9 mouse cellular contexts compared by ENCODE assay signal in genomic region chr15:101479666-101480060, GRCm38 (mm10). TPM values are rescaled to one million over a fixed set of nuclear protein-coding genes. Genes with fewer than 3 reads are reported as not detected.
DNase-seq lines count a peak whose midpoint lies in the region; ATAC-seq and TF ChIP-seq lines count a peak whose summit lies in the region.
"Had no signal": no experiment of that assay in that cellular context is flagged by ENCODE, and none has a peak within 500 bp of the region (broad histone marks: within the 10 kb centered on the region; RNA-seq: fewer than 3 reads in every experiment).

No protein-coding gene starts in this region.

- WGBS in heart, embryonic 14.5 days, result 34% methylated on average over 11 of the region's 11 CpGs
- 32% methylated on average over 11 of the region's 11 CpGs for WGBS in hindbrain, embryonic 14.5 days
- WGBS in midbrain, embryonic 15.5 days, result 28% methylated on average over 11 of the region's 11 CpGs
- WGBS in cerebellum, adult 2 months, result 26% methylated on average over 11 of the region's 11 CpGs

- no peak for ATAC-seq in heart, embryonic 14.5 days (ENCODE audit: insufficient number of reproducible peaks, insufficient read depth, low FRiP score, low read depth)
- ATAC-seq in hindbrain, embryonic 14.5 days (ENCODE audit: low FRiP score), result no peak
- peak; percentile 56; the same call in 1 of the 2 replicates for ATAC-seq in midbrain, embryonic 15.5 days (replicated peaks)
- ATAC-seq in erythroblast, adult 5-6 weeks (replicated peaks; ENCODE audit: low FRiP score, poor library complexity, severe bottlenecking), result no peak

- peak overlapping the region in 1 of 2 experiments; percentile 26; a peak in 2 of 4 replicates for H3K4me3 ChIP-seq in heart, embryonic 14.5 days (ENCODE audit: control insufficient read depth in 1 of 2, insufficient read depth in 1 of 2, low read depth in 1 of 2, low read length in 2 of 2)
- H3K4me3 ChIP-seq in hindbrain, embryonic 14.5 days (replicated peaks; ENCODE audit: low read length), result peak overlapping the region; percentile 21
- peak overlapping the region; percentile 28 for H3K4me3 ChIP-seq in midbrain, embryonic 15.5 days
- H3K4me3 ChIP-seq in cerebellum, adult 2 months (replicated peaks; ENCODE audit: insufficient read depth, low read depth, low read length), result no peak overlapping the region

- no peak overlapping the region for H3K9ac ChIP-seq in heart, embryonic 14.5 days (ENCODE audit: low read length)
- no peak overlapping the region for H3K9ac ChIP-seq in hindbrain, embryonic 14.5 days
- no peak overlapping the region for H3K9ac ChIP-seq in midbrain, embryonic 15.5 days

- no peak for DNase-seq in heart, adult 18-20 months
- peak; percentile 50 for DNase-seq in embryo, embryonic 11 days
- DNase-seq in hindbrain, embryonic 14.5 days (ENCODE audit: low spot score), result peak; percentile 42
- no peak for DNase-seq in frontal cortex, postnatal 10 days (ENCODE audit: low spot score in 2 of 2)
- no peak for DNase-seq in cerebellum, adult 2 months

- no peak for TF ChIP-seq POLR2A in cerebellum, adult 2 months (IDR thresholded peaks at IDR 0.05; ENCODE audit: borderline replicate concordance, insufficient read depth, low read length)

- peak overlapping the region; percentile 62 for H3K4me2 ChIP-seq in heart, embryonic 14.5 days (ENCODE audit: low read length)
- H3K4me2 ChIP-seq in hindbrain, embryonic 14.5 days (replicated peaks), result peak overlapping the region; percentile 52
- peak overlapping the region; percentile 67 for H3K4me2 ChIP-seq in midbrain, embryonic 15.5 days

- H3K27me3 ChIP-seq in heart, embryonic 14.5 days (ENCODE audit: control insufficient read depth, insufficient read depth, low read length), result peaks cover 26% of the 10 kb centered on the region
- no peaks in the 10 kb centered on the region for H3K27me3 ChIP-seq in hindbrain, embryonic 14.5 days (ENCODE audit: control insufficient read depth, insufficient read depth, low read length)
- H3K27me3 ChIP-seq in midbrain, embryonic 15.5 days (replicated peaks), result no peaks in the 10 kb centered on the region
- H3K27me3 ChIP-seq in cerebellum, adult 2 months (ENCODE audit: control insufficient read depth, insufficient read depth, low read length), result no peaks in the 10 kb centered on the region

- no peaks in the 10 kb centered on the region for H3K9me3 ChIP-seq in heart, embryonic 14.5 days (ENCODE audit: control insufficient read depth, low read length)
- no peaks in the 10 kb centered on the region for H3K9me3 ChIP-seq in hindbrain, embryonic 14.5 days (ENCODE audit: control insufficient read depth, low read length)
- no peaks in the 10 kb centered on the region for H3K9me3 ChIP-seq in midbrain, embryonic 15.5 days

- H3K27ac ChIP-seq in heart, embryonic 14.5 days (replicated peaks in 1 of 2; ENCODE audit: control insufficient read depth in 1 of 2, insufficient read depth in 1 of 2, low read depth in 2 of 2, low read length in 2 of 2), result no peak overlapping the region
- no peak overlapping the region for H3K27ac ChIP-seq in hindbrain, embryonic 14.5 days
- H3K27ac ChIP-seq in midbrain, embryonic 15.5 days, result 0 out of 2 replicates have a peak overlapping the region, but pooled peaks have one; percentile 3
- H3K27ac ChIP-seq in cerebellum, adult 2 months (ENCODE audit: insufficient read depth, low read length), result no peak overlapping the region

- no peaks in the 10 kb centered on the region for H3K36me3 ChIP-seq in heart, embryonic 14.5 days (ENCODE audit: control insufficient read depth, insufficient read depth, low read length)
- H3K36me3 ChIP-seq in hindbrain, embryonic 14.5 days (replicated peaks; ENCODE audit: control insufficient read depth, insufficient read depth), result no peaks in the 10 kb centered on the region
- no peaks in the 10 kb centered on the region for H3K36me3 ChIP-seq in midbrain, embryonic 15.5 days (replicated peaks)

- no peak for TF ChIP-seq CTCF in cerebellum, adult 2 months (IDR thresholded peaks at IDR 0.05; ENCODE audit: borderline replicate concordance, insufficient read depth, low read depth, low read length)

- H3K4me1 ChIP-seq in heart, embryonic 14.5 days (ENCODE audit: control insufficient read depth in 2 of 2, insufficient read depth in 2 of 2, low read length in 2 of 2), result peaks cover 7 to 9% of the 10 kb centered on the region in 2 experiments; a peak in 2 of 4 replicates
- peaks cover 9% of the 10 kb centered on the region; the same call in 1 of the 2 replicates for H3K4me1 ChIP-seq in hindbrain, embryonic 14.5 days (replicated peaks; ENCODE audit: control insufficient read depth, insufficient read depth, low read length)
- H3K4me1 ChIP-seq in midbrain, embryonic 15.5 days, result peaks cover 9% of the 10 kb centered on the region
- no peaks in the 10 kb centered on the region; the same call in 1 of the 2 replicates for H3K4me1 ChIP-seq in cerebellum, adult 2 months (ENCODE audit: control insufficient read depth, insufficient read depth, low read length)

RNA-seq across cellular contexts. Expression of gene Krt86, which starts 6.4 kb away (rescaled TPM):
- polyA plus RNA-seq in heart, embryonic 14.5 days (2014; fragmentation: Nextera tagmentation; extraction: Ambion mirVana), result not detected in 2 replicates
- not detected for total RNA-seq in heart, adult 18-20 months (2021)
- polyA plus RNA-seq in hindbrain, embryonic 14.5 days (2014; fragmentation: Nextera tagmentation; extraction: Ambion mirVana), result 0.09 TPM in 1 of 2 replicates, not detected in the other
- polyA plus RNA-seq in midbrain, embryonic 15.5 days (2015; fragmentation: Nextera tagmentation; extraction: Ambion mirVana), result 0.17 TPM in 1 of 2 replicates, not detected in the other
- total RNA-seq in erythroblast, adult 5-6 weeks (2015; ENCODE audit: low replicate concordance), result not detected in 2 replicates
- total RNA-seq in erythroblast, adult 5-6 weeks (2017; ENCODE audit: low replicate concordance), result not detected in 2 replicates
- not detected in 2 replicates for polyA plus RNA-seq in cerebellum, adult 2 months (2012; rRNA removed)
- total RNA-seq: granulocyte monocyte progenitor cell, adult 5-6 weeks had no signal

RNA-seq across cellular contexts. Expression of gene Krt83, which starts 11.6 kb away (rescaled TPM):
- polyA plus RNA-seq in heart, embryonic 14.5 days (2014; fragmentation: Nextera tagmentation; extraction: Ambion mirVana), result not detected in 2 replicates
- not detected for total RNA-seq in heart, adult 18-20 months (2021)
- polyA plus RNA-seq in hindbrain, embryonic 14.5 days (2014; fragmentation: Nextera tagmentation; extraction: Ambion mirVana), result not detected in 2 replicates
- not detected in 2 replicates for polyA plus RNA-seq in midbrain, embryonic 15.5 days (2015; fragmentation: Nextera tagmentation; extraction: Ambion mirVana)
- not detected in 2 replicates for total RNA-seq in erythroblast, adult 5-6 weeks (2015; ENCODE audit: low replicate concordance)
- 0.56 TPM in 1 of 2 replicates, not detected in the other for total RNA-seq in erythroblast, adult 5-6 weeks (2017; ENCODE audit: low replicate concordance)
- polyA plus RNA-seq in cerebellum, adult 2 months (2012; rRNA removed), result not detected in 2 replicates
- total RNA-seq: granulocyte monocyte progenitor cell, adult 5-6 weeks had no signal

RNA-seq across cellular contexts. Expression of gene Krt81, which starts 16.1 kb away (rescaled TPM):
- not detected in 2 replicates for polyA plus RNA-seq in heart, embryonic 14.5 days (2014; fragmentation: Nextera tagmentation; extraction: Ambion mirVana)
- total RNA-seq in heart, adult 18-20 months (2021), result not detected
- not detected in 2 replicates for polyA plus RNA-seq in hindbrain, embryonic 14.5 days (2014; fragmentation: Nextera tagmentation; extraction: Ambion mirVana)
- 0.12 TPM in 1 of 2 replicates, not detected in the other for polyA plus RNA-seq in midbrain, embryonic 15.5 days (2015; fragmentation: Nextera tagmentation; extraction: Ambion mirVana)
- not detected in 2 replicates for total RNA-seq in erythroblast, adult 5-6 weeks (2015; ENCODE audit: low replicate concordance)
- not detected in 2 replicates for total RNA-seq in erythroblast, adult 5-6 weeks (2017; ENCODE audit: low replicate concordance)
- not detected in 2 replicates for polyA plus RNA-seq in cerebellum, adult 2 months (2012; rRNA removed)
- total RNA-seq: granulocyte monocyte progenitor cell, adult 5-6 weeks had no signal

RNA-seq across cellular contexts. Expression of gene Krt88, which starts 32.1 kb away (rescaled TPM):
- not detected in 2 replicates for polyA plus RNA-seq in heart, embryonic 14.5 days (2014; fragmentation: Nextera tagmentation; extraction: Ambion mirVana)
- not detected for total RNA-seq in heart, adult 18-20 months (2021)
- polyA plus RNA-seq in hindbrain, embryonic 14.5 days (2014; fragmentation: Nextera tagmentation; extraction: Ambion mirVana), result not detected in 2 replicates
- not detected in 2 replicates for polyA plus RNA-seq in midbrain, embryonic 15.5 days (2015; fragmentation: Nextera tagmentation; extraction: Ambion mirVana)
- total RNA-seq in erythroblast, adult 5-6 weeks (2015; ENCODE audit: low replicate concordance), result not detected in 2 replicates
- total RNA-seq in erythroblast, adult 5-6 weeks (2017; ENCODE audit: low replicate concordance), result not detected in 2 replicates
- polyA plus RNA-seq in cerebellum, adult 2 months (2012; rRNA removed), result not detected in 2 replicates
- total RNA-seq: granulocyte monocyte progenitor cell, adult 5-6 weeks had no signal

RNA-seq across cellular contexts. Expression of gene Gm49425, which starts 37.4 kb away (rescaled TPM):
- not detected in 2 replicates for polyA plus RNA-seq in heart, embryonic 14.5 days (2014; fragmentation: Nextera tagmentation; extraction: Ambion mirVana)
- total RNA-seq in heart, adult 18-20 months (2021), result not detected
- not detected in 2 replicates for polyA plus RNA-seq in hindbrain, embryonic 14.5 days (2014; fragmentation: Nextera tagmentation; extraction: Ambion mirVana)
- polyA plus RNA-seq in midbrain, embryonic 15.5 days (2015; fragmentation: Nextera tagmentation; extraction: Ambion mirVana), result not detected in 2 replicates
- total RNA-seq in erythroblast, adult 5-6 weeks (2015; ENCODE audit: low replicate concordance), result not detected in 2 replicates
- total RNA-seq in erythroblast, adult 5-6 weeks (2017; ENCODE audit: low replicate concordance), result not detected in 2 replicates
- not detected in 2 replicates for polyA plus RNA-seq in cerebellum, adult 2 months (2012; rRNA removed)
- total RNA-seq: granulocyte monocyte progenitor cell, adult 5-6 weeks had no signal

Comparison
In these comparisons a context has a peak if more than half of its experiments do, and no peak if none do; other contexts are left out.
1. DNase-seq: peak in embryo, embryonic 11 days (single experiment) and hindbrain, embryonic 14.5 days (single experiment); none in heart, adult 18-20 months (0 of 2), frontal cortex, postnatal 10 days (0 of 2) and cerebellum, adult 2 months (0 of 2).
2. Peak in every context shown above with its lines, with median percentiles within 50 percentile points of each other: H3K4me2 ChIP-seq.